Mouse (Mus musculus): ENCODE results near the gene Stx8. TPM values are rescaled to one million over a fixed set of nuclear protein-coding genes. Genes with fewer than 3 reads are reported as not detected.

Stx8 gene
- total and polyA plus RNA-seq, 2 experiments from 2014 or later, result 13.2 to 63.6 TPM

DNA sequence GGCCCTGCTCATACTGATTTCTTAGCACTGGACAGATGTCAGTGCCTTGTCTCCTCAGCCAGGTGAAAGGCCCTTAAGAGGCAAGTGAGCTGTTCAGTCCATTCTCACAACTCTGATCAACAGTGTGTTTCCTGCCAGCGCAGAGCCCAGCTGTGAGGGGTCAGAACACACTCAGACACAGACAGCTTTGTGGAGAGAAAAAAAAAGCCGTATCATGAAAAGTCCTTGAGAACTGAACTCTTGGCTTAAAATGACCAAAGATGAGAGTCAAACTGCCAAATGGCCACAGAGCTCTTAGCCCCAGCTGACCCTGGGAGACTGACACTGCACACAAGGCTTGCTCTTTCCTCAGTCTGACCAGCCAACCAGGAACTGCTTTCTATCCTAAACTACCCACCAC is 242.0 kb downstream of the Stx8 start:
- 76% methylated on average over 2 of the region's 2 CpGs for WGBS
- no peak overlapping the region for H3K4me3 ChIP-seq (ENCODE audit: low read depth, low read length)
- 0 out of 2 replicates have a peak, but pooled peaks cover 3% of the 10 kb centered on the region for H3K4me1 ChIP-seq (ENCODE audit: insufficient read depth, low read length)
- no peak for DNase-seq (ENCODE audit: low spot score)
- H3K9me3 ChIP-seq (ENCODE audit: low read length), result no peaks in the 10 kb centered on the region
- H3K36me3 ChIP-seq (ENCODE audit: insufficient read depth, low read length), result no peaks in the 10 kb centered on the region
- no peaks in the 10 kb centered on the region for H3K27me3 ChIP-seq (ENCODE audit: insufficient read depth, low read length)
- no peak overlapping the region for H3K27ac ChIP-seq (ENCODE audit: low read depth, low read length)
- no peak overlapping the region for H3K4me2 ChIP-seq (ENCODE audit: low read depth, low read length, poor library complexity, severe bottlenecking)
- no peak overlapping the region for H3K9ac ChIP-seq (replicated peaks; ENCODE audit: low read length, poor library complexity, severe bottlenecking)
- no peak for ATAC-seq (ENCODE audit: low FRiP score)
- no peak for TF ChIP-seq CTCF (IDR thresholded peaks at IDR 0.05)

DNA sequence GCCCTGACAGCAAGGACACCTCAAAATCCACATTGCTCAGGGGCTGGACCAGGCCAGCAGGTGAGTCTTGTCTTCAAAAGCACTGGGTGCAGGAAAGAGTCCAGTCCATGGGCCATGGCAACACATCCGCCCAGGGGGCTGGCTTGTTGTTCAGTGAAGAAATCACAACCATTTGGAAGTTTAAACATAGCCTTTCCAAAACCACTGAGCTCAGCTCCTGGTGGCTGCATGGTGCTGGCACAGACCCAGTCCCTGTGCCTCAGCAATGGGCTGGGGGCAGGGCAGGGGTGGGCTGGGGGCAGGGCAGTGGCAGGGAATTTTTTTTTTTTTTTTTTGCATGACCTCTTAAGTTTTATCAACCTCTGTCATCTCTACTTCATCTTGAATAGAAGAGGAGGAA is 242.6 kb downstream of the Stx8 start:
- Histone ChIP-seq H3K4me3 (ENCODE audit: low read depth, low read length) (no peak overlapping the region), H3K27ac (ENCODE audit: low read depth, low read length) (no peak overlapping the region), H3K4me2 (ENCODE audit: low read depth, low read length, poor library complexity, severe bottlenecking) (no peak overlapping the region), H3K9ac (replicated peaks; ENCODE audit: low read length, poor library complexity, severe bottlenecking) (no peak overlapping the region), H3K36me3 (ENCODE audit: insufficient read depth, low read length) (no peaks in the 10 kb centered on the region), H3K4me1 (ENCODE audit: insufficient read depth, low read length) (0 out of 2 replicates have a peak, but pooled peaks cover 3% of the 10 kb centered on the region), H3K9me3 (ENCODE audit: low read length) (no peaks in the 10 kb centered on the region), H3K27me3 (ENCODE audit: insufficient read depth, low read length) (no peaks in the 10 kb centered on the region)
- no peak for TF ChIP-seq CTCF (IDR thresholded peaks at IDR 0.05)
- WGBS, result 76% methylated on average over 1 of the region's 1 CpGs
- DNase-seq (ENCODE audit: low spot score) (no peak), ATAC-seq (ENCODE audit: low FRiP score) (no peak)

DNA sequence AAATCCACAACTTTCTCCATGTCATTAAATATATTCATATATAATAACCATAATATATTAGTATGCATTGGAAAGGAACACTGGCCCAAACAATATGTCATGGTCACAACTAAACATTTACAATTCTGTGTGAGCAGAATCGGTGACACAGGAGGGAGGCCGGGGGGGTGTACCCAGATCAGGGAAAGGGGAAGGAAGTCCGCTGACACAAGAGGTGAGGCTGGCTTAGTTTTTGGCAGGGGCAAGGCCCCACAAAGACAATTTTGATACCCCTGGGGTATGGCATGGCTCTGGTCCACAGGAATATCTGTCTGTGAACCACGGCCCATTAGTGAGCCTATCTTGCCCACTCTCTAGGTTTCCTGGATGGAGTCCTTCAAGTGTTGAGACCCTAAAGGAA is 243.5 kb downstream of the Stx8 start:
- 98% methylated on average over 4 of the region's 4 CpGs for WGBS
- H3K9me3 ChIP-seq (ENCODE audit: low read length), result no peaks in the 10 kb centered on the region
- no peaks in the 10 kb centered on the region for H3K27me3 ChIP-seq (ENCODE audit: insufficient read depth, low read length)
- peaks cover 5% of the 10 kb centered on the region for H3K4me1 ChIP-seq (ENCODE audit: insufficient read depth, low read length)
- no peak overlapping the region for H3K4me3 ChIP-seq (ENCODE audit: low read depth, low read length)
- DNase-seq (ENCODE audit: low spot score), result no peak
- H3K9ac ChIP-seq (replicated peaks; ENCODE audit: low read length, poor library complexity, severe bottlenecking), result no peak overlapping the region
- H3K4me2 ChIP-seq (ENCODE audit: low read depth, low read length, poor library complexity, severe bottlenecking), result no peak overlapping the region
- no peaks in the 10 kb centered on the region for H3K36me3 ChIP-seq (ENCODE audit: insufficient read depth, low read length)
- H3K27ac ChIP-seq (ENCODE audit: low read depth, low read length), result no peak overlapping the region
- TF ChIP-seq CTCF (IDR thresholded peaks at IDR 0.05), result no peak
- no peak for ATAC-seq (ENCODE audit: low FRiP score)

DNA sequence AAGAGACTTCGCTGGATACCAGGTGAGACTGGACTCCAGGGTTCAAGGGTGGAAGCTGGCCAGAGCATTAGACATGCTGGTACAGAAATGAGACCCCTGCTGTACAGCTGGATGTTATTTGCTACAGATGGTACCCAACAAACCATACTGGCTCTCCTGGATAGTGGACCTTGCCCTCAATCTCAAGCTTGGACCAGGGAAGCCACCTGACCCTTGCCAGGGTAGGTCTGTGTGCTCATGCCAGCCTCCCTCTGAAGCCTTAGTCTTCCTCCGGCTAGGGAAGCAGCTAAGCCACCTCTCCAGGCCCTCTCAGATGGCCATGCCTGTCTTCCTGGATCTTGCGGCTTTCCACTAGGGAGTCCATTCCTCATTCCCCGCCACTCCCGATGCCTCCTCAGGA is 244.7 kb downstream of the Stx8 start:
- Histone ChIP-seq H3K4me2 (ENCODE audit: low read depth, low read length, poor library complexity, severe bottlenecking) (no peak overlapping the region), H3K36me3 (ENCODE audit: insufficient read depth, low read length) (no peaks in the 10 kb centered on the region), H3K4me3 (ENCODE audit: low read depth, low read length) (no peak overlapping the region), H3K9ac (replicated peaks; ENCODE audit: low read length, poor library complexity, severe bottlenecking) (no peak overlapping the region), H3K27me3 (ENCODE audit: insufficient read depth, low read length) (no peaks in the 10 kb centered on the region), H3K9me3 (ENCODE audit: low read length) (no peaks in the 10 kb centered on the region), H3K4me1 (ENCODE audit: insufficient read depth, low read length) (peaks cover 17% of the 10 kb centered on the region), H3K27ac (ENCODE audit: low read depth, low read length) (no peak overlapping the region)
- TF ChIP-seq CTCF (IDR thresholded peaks at IDR 0.05), result no peak
- 96% methylated on average over 5 of the region's 5 CpGs for WGBS
- DNase-seq (ENCODE audit: low spot score) (no peak), ATAC-seq (ENCODE audit: low FRiP score) (no peak)

DNA sequence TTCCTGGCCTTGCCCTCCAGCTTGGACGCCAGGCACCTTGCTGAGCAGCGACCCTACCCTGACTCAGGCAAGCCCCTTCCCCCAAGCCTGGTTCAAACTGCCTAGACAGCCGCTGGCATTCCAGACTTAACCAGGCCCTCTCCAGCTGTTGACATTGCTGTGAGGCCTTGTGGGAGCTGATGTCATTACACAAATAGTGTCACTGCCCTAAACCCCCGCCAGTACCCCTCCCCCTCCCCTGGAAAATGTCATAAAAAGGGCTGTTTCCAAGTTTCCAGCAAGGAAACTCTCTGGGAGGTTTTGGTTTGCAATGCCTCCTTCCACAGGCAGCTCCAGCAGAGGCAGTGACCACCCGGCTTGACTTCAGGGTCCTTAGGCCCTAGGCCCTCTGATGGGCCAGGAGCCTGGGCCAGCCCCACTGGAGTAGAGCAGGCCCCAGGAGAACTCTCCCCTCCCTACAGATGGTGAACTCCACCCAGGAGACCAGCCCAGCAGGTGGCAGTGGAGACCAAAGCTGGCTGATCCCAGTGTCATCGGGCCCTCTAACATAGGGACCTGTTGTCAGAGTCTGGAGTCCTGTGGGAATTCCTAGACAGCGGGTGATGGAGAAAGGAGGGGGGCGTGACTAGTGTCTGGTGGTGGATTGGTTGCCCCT is 246.1 kb downstream of the Stx8 start:
- H3K4me1 ChIP-seq (ENCODE audit: insufficient read depth, low read length), result peaks cover 23% of the 10 kb centered on the region
- DNase-seq (ENCODE audit: low spot score), result peak; percentile 56
- no peaks in the 10 kb centered on the region for H3K27me3 ChIP-seq (ENCODE audit: insufficient read depth, low read length)
- H3K9ac ChIP-seq (replicated peaks; ENCODE audit: low read length, poor library complexity, severe bottlenecking), result no peak overlapping the region
- TF ChIP-seq CTCF (IDR thresholded peaks at IDR 0.05), result peak; percentile 65
- H3K27ac ChIP-seq (ENCODE audit: low read depth, low read length), result no peak overlapping the region
- H3K4me2 ChIP-seq (ENCODE audit: low read depth, low read length, poor library complexity, severe bottlenecking), result no peak overlapping the region
- no peaks in the 10 kb centered on the region for H3K36me3 ChIP-seq (ENCODE audit: insufficient read depth, low read length)
- H3K9me3 ChIP-seq (ENCODE audit: low read length), result no peaks in the 10 kb centered on the region
- 45% methylated on average over 8 of the region's 8 CpGs for WGBS
- ATAC-seq (ENCODE audit: low FRiP score), result peak; percentile 24; the same call in 1 of the 2 replicates
- no peak overlapping the region for H3K4me3 ChIP-seq (ENCODE audit: low read depth, low read length)

DNA sequence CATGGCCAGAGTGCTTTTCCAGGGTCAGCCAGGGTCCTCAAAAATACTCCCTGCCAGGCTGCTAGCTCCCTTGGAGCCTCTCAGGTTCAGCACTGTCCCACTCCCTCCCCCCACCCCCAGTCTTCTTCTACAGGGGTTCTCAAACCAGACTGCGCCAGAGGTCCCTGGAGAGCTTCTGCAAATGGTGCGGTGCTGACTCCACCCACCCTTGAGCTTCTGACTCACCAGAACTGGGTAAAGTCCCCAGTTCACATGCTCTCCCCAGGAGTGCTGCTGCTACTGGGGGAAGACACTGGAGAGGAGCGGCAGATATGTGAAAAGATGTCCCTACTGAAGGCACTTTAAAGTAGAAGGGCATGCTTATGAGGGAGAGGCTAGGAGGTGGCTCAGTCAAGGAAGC is 247.9 kb downstream of the Stx8 start:
- DNase-seq (ENCODE audit: low spot score) (no peak), ATAC-seq (ENCODE audit: low FRiP score) (no peak)
- Histone ChIP-seq H3K36me3 (ENCODE audit: insufficient read depth, low read length) (no peaks in the 10 kb centered on the region), H3K4me3 (ENCODE audit: low read depth, low read length) (no peak overlapping the region), H3K9ac (replicated peaks; ENCODE audit: low read length, poor library complexity, severe bottlenecking) (no peak overlapping the region), H3K27ac (ENCODE audit: low read depth, low read length) (no peak overlapping the region), H3K27me3 (ENCODE audit: insufficient read depth, low read length) (no peaks in the 10 kb centered on the region), H3K9me3 (ENCODE audit: low read length) (no peaks in the 10 kb centered on the region), H3K4me1 (ENCODE audit: insufficient read depth, low read length) (peaks cover 19% of the 10 kb centered on the region), H3K4me2 (ENCODE audit: low read depth, low read length, poor library complexity, severe bottlenecking) (no peak overlapping the region)
- no peak for TF ChIP-seq CTCF (IDR thresholded peaks at IDR 0.05)
- 91% methylated on average over 3 of the region's 3 CpGs for WGBS
